Comparison of ENCODE assay signal across 14 mouse cellular contexts in the genomic region with DNA sequence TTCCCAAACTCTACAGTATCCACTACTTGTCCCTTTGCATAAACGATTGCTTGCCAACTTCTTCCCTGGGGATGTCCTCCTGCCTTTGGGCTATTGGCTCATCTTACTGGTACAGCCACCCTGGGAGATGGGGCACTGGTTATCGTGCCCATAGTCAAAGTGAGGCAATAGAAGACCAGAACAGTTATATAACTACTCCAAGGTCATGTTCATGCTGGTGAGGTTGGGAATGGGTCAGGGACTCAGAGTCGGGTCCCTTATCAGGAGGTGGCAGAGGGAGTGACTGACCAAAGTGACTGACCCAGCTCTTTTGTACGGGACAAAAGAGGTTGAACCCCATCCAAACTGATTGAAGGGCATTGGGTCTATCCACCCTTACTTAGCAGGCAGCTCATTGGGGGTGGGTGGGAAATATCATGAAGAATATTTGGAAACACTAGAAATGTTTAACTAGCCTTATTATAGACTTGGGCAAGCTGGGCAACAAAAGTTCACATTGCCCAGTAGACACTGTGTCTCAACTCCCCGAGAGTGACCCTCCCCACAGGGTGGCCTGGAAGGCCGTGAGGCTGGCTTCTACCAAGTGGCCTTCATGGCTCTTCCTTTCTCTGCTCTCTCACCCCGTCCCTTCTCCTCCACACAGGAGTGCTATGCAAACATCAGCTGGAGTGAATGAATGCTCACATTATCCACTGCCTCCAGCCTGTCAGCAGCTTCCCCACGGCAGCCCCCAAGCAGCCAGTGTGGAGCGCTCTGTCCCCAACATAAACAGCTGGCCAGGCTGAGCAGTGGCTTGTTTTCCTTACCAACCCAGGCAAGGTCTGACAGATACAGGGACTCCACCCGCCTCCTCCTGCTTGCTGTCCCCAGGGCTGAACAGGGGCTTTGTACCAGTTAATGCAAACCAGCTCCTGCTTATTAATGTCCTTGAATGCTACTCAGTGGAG.
DNase-seq lines count a peak whose midpoint lies in the region; ATAC-seq and TF ChIP-seq lines count a peak whose summit lies in the region.
"Had no signal": no experiment of that assay in that cellular context is flagged by ENCODE, and none has a peak within 500 bp of the region (broad histone marks: within the 10 kb centered on the region; RNA-seq: fewer than 3 reads in every experiment).

No protein-coding gene starts in this region.

- peak; percentile 100 for DNase-seq in liver, adult 2 months (ENCODE audit: extremely low read depth, low read depth, low spot score)
- DNase-seq in adrenal gland, postnatal 14 days = peak; percentile 75
- peak; percentile 50 for DNase-seq in embryo, embryonic 10 days (ENCODE audit: low spot score)
- peak; percentile 25 for DNase-seq in limb, embryonic 11.5 days (ENCODE audit: low spot score)
- no peak for DNase-seq in c-Kit-positive CD71-positive TER-119-positive erythroid progenitor cells, embryonic 14.5 days (ENCODE audit: low spot score)
- DNase-seq in cerebellum, postnatal 36 days = no peak
- DNase-seq in gastrocnemius, adult 2 months = no peak
- DNase-seq: gastrocnemius, postnatal 10 days; thymus, adult 2 months had no signal

- intact Hi-C loops in gastrocnemius, adult 2 months (cut with DNase I) = no loop called here

- no peaks in the 10 kb centered on the region for H3K27me3 ChIP-seq in liver, adult 2 months (ENCODE audit: control insufficient read depth, insufficient read depth, low read length)
- no peaks in the 10 kb centered on the region for H3K27me3 ChIP-seq in liver, embryonic 12.5 days (replicated peaks)
- no peaks in the 10 kb centered on the region for H3K27me3 ChIP-seq in limb, embryonic 11.5 days (ENCODE audit: control insufficient read depth, insufficient read depth, low read length)
- H3K27me3 ChIP-seq: forebrain, embryonic 12.5 days; heart, embryonic 15.5 days had no signal

- no peaks in the 10 kb centered on the region for H3K9me3 ChIP-seq in liver, embryonic 12.5 days (replicated peaks)
- H3K9me3 ChIP-seq in limb, embryonic 11.5 days (ENCODE audit: control insufficient read depth, low read length) = no peaks in the 10 kb centered on the region
- H3K9me3 ChIP-seq: forebrain, embryonic 12.5 days; heart, embryonic 15.5 days had no signal

- H3K4me2 ChIP-seq in liver, embryonic 12.5 days = no peak overlapping the region
- no peak overlapping the region for H3K4me2 ChIP-seq in limb, embryonic 11.5 days (ENCODE audit: low read depth, severe bottlenecking)
- H3K4me2 ChIP-seq: forebrain, embryonic 12.5 days; heart, embryonic 15.5 days had no signal

- peak overlapping the region; percentile 88 for H3K27ac ChIP-seq in liver, adult 2 months (replicated peaks; ENCODE audit: insufficient read depth, low read depth, low read length)
- H3K27ac ChIP-seq in liver, embryonic 12.5 days = no peak overlapping the region
- H3K27ac ChIP-seq in limb, embryonic 11.5 days (replicated peaks; ENCODE audit: low read depth, low read length) = no peak overlapping the region
- no peak overlapping the region for H3K27ac ChIP-seq in gastrocnemius, adult 2 months
- H3K27ac ChIP-seq: forebrain, embryonic 12.5 days; heart, embryonic 15.5 days; left cerebral cortex, adult 2 months; macrophage had no signal

- 0 out of 2 replicates have a peak, but pooled peaks have one; percentile 5 for TF ChIP-seq POLR2A in liver, adult 2 months (IDR thresholded peaks at IDR 0.05; ENCODE audit: extremely low read depth, insufficient read depth, low read length)

- peak overlapping the region; percentile 33 for H3K9ac ChIP-seq in liver, adult 2 months (ENCODE audit: low read depth, low read length)
- H3K9ac ChIP-seq in liver, embryonic 12.5 days = no peak overlapping the region
- no peak overlapping the region for H3K9ac ChIP-seq in limb, embryonic 11.5 days (ENCODE audit: low read length)
- H3K9ac ChIP-seq: forebrain, embryonic 12.5 days; heart, embryonic 15.5 days had no signal

- H3K4me1 ChIP-seq in liver, adult 2 months (ENCODE audit: control insufficient read depth, insufficient read depth, low read length) = peaks cover 45% of the 10 kb centered on the region
- H3K4me1 ChIP-seq in liver, embryonic 12.5 days = 0 out of 2 replicates have a peak, but pooled peaks cover 5% of the 10 kb centered on the region
- peaks cover 4% of the 10 kb centered on the region; the same call in 1 of the 2 replicates for H3K4me1 ChIP-seq in limb, embryonic 11.5 days (ENCODE audit: control insufficient read depth, insufficient read depth, low read length)

- no peaks in the 10 kb centered on the region for H3K79me2 ChIP-seq in liver, adult 2 months (ENCODE audit: control insufficient read depth, insufficient read depth, low read length)

- no peaks in the 10 kb centered on the region for H3K36me3 ChIP-seq in liver, adult 2 months (ENCODE audit: control insufficient read depth, insufficient read depth, low read length)
- H3K36me3 ChIP-seq in liver, embryonic 12.5 days = no peaks in the 10 kb centered on the region
- no peaks in the 10 kb centered on the region for H3K36me3 ChIP-seq in limb, embryonic 11.5 days (ENCODE audit: control insufficient read depth, insufficient read depth, low read length)
- H3K36me3 ChIP-seq: forebrain, embryonic 12.5 days; heart, embryonic 15.5 days had no signal

- ATAC-seq in liver, embryonic 12.5 days = no peak
- no peak for ATAC-seq in limb, embryonic 11.5 days (ENCODE audit: insufficient number of reproducible peaks, low FRiP score, low TSS enrichment, low read depth)

- TF ChIP-seq CTCF in liver, adult 2 months (IDR thresholded peaks at IDR 0.05; ENCODE audit: low read depth, low read length) = no peak
- no peak for TF ChIP-seq CTCF in gastrocnemius, adult 2 months (IDR thresholded peaks at IDR 0.05)

- no peak overlapping the region for H3K4me3 ChIP-seq in liver, adult 2 months (ENCODE audit: insufficient read depth, low read depth, low read length)
- no peak overlapping the region for H3K4me3 ChIP-seq in liver, embryonic 12.5 days
- no peak overlapping the region for H3K4me3 ChIP-seq in limb, embryonic 11.5 days (ENCODE audit: low read depth, low read length)
- no peak overlapping the region for H3K4me3 ChIP-seq in gastrocnemius, adult 2 months
- H3K4me3 ChIP-seq: forebrain, embryonic 12.5 days; heart, embryonic 15.5 days; left cerebral cortex, adult 2 months had no signal

- WGBS in liver, adult 2 months = 22% methylated on average over 10 of the region's 10 CpGs
- 57% methylated on average over 10 of the region's 10 CpGs for WGBS in liver, embryonic 12.5 days (ENCODE audit: insufficient replicate concordance)
- WGBS in limb, embryonic 11.5 days = 69% methylated on average over 10 of the region's 10 CpGs

Comparison
In these comparisons a context has a peak if more than half of its experiments do, and no peak if none do; other contexts are left out.
1. DNase-seq: peak in liver, adult 2 months (single experiment), adrenal gland, postnatal 14 days (single experiment), embryo, embryonic 10 days (single experiment) and limb, embryonic 11.5 days (single experiment); none in c-Kit-positive CD71-positive TER-119-positive erythroid progenitor cells, embryonic 14.5 days (single experiment), cerebellum, postnatal 36 days (0 of 2) and gastrocnemius, adult 2 months (single experiment).